Mouse (Mus musculus) neutrophil, adult 59 days (primary cell): ENCODE data around the gene Olfr983. TPM values are rescaled to one million over a fixed set of nuclear protein-coding genes. Genes with fewer than 3 reads are reported as not detected.

Experiments
- total RNA-seq, 2 experiments: library from RNA; stranded (reverse); gene quantifications; 1 replicate in 1 of 2; 2 replicates in 1 of 2; pipeline ENCODE4 v1.2.4; 2023

Gene Olfr983
- not detected for total RNA-seq

DNA sequence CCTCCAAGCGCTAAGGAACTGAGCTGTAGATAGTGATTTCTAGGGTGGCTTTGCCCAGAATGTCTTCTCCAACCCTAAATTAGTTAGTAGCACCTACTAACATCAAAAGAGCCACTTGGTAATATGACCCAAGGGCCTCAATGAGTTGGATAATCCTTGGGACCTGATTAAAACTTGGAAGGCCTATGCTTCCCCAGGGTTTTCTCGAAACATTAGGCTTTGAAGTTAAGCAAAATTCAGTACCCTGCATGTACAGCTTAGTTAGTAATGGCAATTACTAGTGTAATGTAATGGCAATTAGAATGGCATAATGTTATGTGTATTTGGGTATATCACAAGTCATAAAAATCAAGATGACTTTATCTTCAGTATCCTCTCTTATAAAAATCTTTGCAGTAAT, at the start of gene Olfr983:
Gene Olfr983, minus strand, starts transcription at position 101 of the 400 bp plus-strand sequence.

GRCm38 (mm10) chr9:40130084-40130483, 36.7 kb upstream of the Olfr983 start, which contains the start of gene Olfr985:
Gene Olfr985 (minus strand): TSS chr9:40130184.

GRCm38 (mm10) chr9:40114106-40114505, 20.7 kb upstream of the Olfr983 start, which contains the start of gene Olfr984:
Gene Olfr984 (minus strand): TSS chr9:40114206.

GRCm38 (mm10) chr9:40073529-40073928, 19.9 kb downstream of the Olfr983 start, which contains the start of gene Olfr982:
Gene Olfr982 (plus strand): TSS chr9:40073829.

Other genes with a start within 250 kb of the Olfr983 start
- gene Olfr972, start 227.2 kb downstream of the Olfr983 start, total RNA-seq: not detected
- under 1 TPM in 1 of 2 experiments, not detected in 1; 0.40 TPM for gene Olfr229, start 186.3 kb downstream of the Olfr983 start, total RNA-seq
- gene Olfr974, start 156.1 kb downstream of the Olfr983 start, total RNA-seq: not detected
- gene Olfr975, start 141.5 kb downstream of the Olfr983 start, total RNA-seq: not detected
- not detected for gene Olfr976, start 132.5 kb downstream of the Olfr983 start, total RNA-seq
- gene Olfr978, start 101.5 kb downstream of the Olfr983 start, total RNA-seq: not detected
- gene Olfr979, start 90.1 kb downstream of the Olfr983 start, total RNA-seq: not detected
- not detected for gene Olfr980, start 84.0 kb downstream of the Olfr983 start, total RNA-seq
- gene Olfr981, start 72.1 kb downstream of the Olfr983 start, total RNA-seq: not detected
- not detected for gene Olfr982, start 19.8 kb downstream of the Olfr983 start, total RNA-seq
- under 1 TPM in 1 of 2 experiments, not detected in 1; 0.07 TPM for gene Olfr984, start 20.6 kb upstream of the Olfr983 start, total RNA-seq
- not detected for gene Olfr985, start 36.6 kb upstream of the Olfr983 start, total RNA-seq
- gene Tmem225, start 54.5 kb upstream of the Olfr983 start, total RNA-seq: not detected
- gene Olfr986, start 87.3 kb upstream of the Olfr983 start, total RNA-seq: not detected
- under 1 TPM; 0.68 to 0.73 TPM for gene Zfp202, start 98.7 kb upstream of the Olfr983 start, total RNA-seq
- not detected for gene Scn3b, start 175.6 kb upstream of the Olfr983 start, total RNA-seq